Mouse (Mus musculus) left cerebral cortex, adult 8-10 months (tissue): ENCODE results near the gene Cald1. TPM values are rescaled to one million over a fixed set of nuclear protein-coding genes. Genes with fewer than 3 reads are reported as not detected.

Experiments used
- total RNA-seq, 4 experiments: library from RNA; stranded (reverse); gene quantifications; 2 replicates each; pipeline ENCODE4 v1.2.4; 2022

The Cald1 gene
- total RNA-seq, 4 experiments from 2014 or later: 18.9 to 22.6 (median 20.5) TPM

Other genes starting within 250 kb of the Cald1 start
- gene Akr1b8, start 244.4 kb upstream of the Cald1 start, total RNA-seq: 1 to 10 TPM in 1 of 4 experiments, under 1 TPM in 2, not detected in 1; 0.89 to 1.2 (median 0.89) TPM
- gene Akr1b10, start 214.3 kb upstream of the Cald1 start, total RNA-seq: 10 to 100 TPM; 22.6 to 27.2 (median 23.6) TPM
- 1 to 10 TPM in 1 of 4 experiments, under 1 TPM in 1, not detected in 2; 0.39 to 1.0 TPM for gene Akr1b7, start 186.2 kb upstream of the Cald1 start, total RNA-seq
- gene Bpgm, start 122.3 kb upstream of the Cald1 start, total RNA-seq: 10 to 100 TPM; 67.9 to 77.1 (median 72.1) TPM
- gene Agbl3, start 181.9 kb downstream of the Cald1 start, total RNA-seq: 10 to 100 TPM; 14.4 to 18.7 (median 15.8) TPM